Mouse (Mus musculus) embryonic facial prominence, embryonic 13.5 days (tissue): ENCODE measurements at regions not wholly inside any gene's neighbourhood (a gene's known extent, or its start where the extent isn't known, plus 50 kb on each side); places are given as distances from the start of the nearest gene placed in this dataset.
"Not testable (repeated sequence)": the region's sequence is repeated elsewhere in the genome, so short reads cannot be mapped to it uniquely, and the experiment has no call there.

Experiments used
- ATAC-seq: fragments of 200-750 bp; cut with Nextera tagmentation; 2 replicates; pipeline ENCODE4 v1.8.0; 2017; ENCODE audit warnings: low read depth; ENCODE audit not compliant: insufficient number of reproducible peaks, insufficient read depth, low FRiP score, low TSS enrichment
- H3K27ac ChIP-seq: fragments of 300-500 bp; sonication (generic); 2 replicates; pipeline ENCODE4 v1.5.1; 2015; ENCODE audit warnings: moderate library complexity, mild to moderate bottlenecking, inconsistent platforms
- H3K27me3 ChIP-seq: fragments of 300-500 bp; sonication (generic); 2 replicates; pipeline ENCODE4 v1.6.1; 2015; ENCODE audit warnings: mild to moderate bottlenecking, inconsistent platforms
- H3K36me3 ChIP-seq: fragments of 300-500 bp; sonication (generic); 2 replicates; pipeline ENCODE4 v1.6.1; 2015; ENCODE audit warnings: mild to moderate bottlenecking, inconsistent platforms
- H3K4me1 ChIP-seq: fragments of 300-500 bp; sonication (generic); 2 replicates; pipeline ENCODE4 v1.6.1; 2015; ENCODE audit warnings: inconsistent platforms
- H3K4me2 ChIP-seq: fragments of 300-500 bp; sonication (generic); 2 replicates; pipeline ENCODE4 v1.6.1; 2015; ENCODE audit warnings: moderate library complexity, mild to moderate bottlenecking, inconsistent platforms
- H3K4me3 ChIP-seq: fragments of 300-500 bp; sonication (generic); 2 replicates; pipeline ENCODE4 v1.5.1; 2015; ENCODE audit warnings: mild to moderate bottlenecking, inconsistent platforms
- H3K9ac ChIP-seq: fragments of 300-500 bp; sonication (generic); 2 replicates; pipeline ENCODE4 v1.6.1; 2015; ENCODE audit warnings: mild to moderate bottlenecking, inconsistent platforms
- H3K9me3 ChIP-seq: fragments of 300-500 bp; sonication (generic); 2 replicates; pipeline ENCODE4 v1.6.1; 2016; ENCODE audit warnings: inconsistent platforms
- WGBS: fragments of 180-500 bp; shearing (Covaris S2); methylation state at CpG from one replicate; pipeline ENCODE4 v1.1.7; 2015; ENCODE audit warnings: mixed read lengths; 5-methylcytosine and 5-hydroxymethylcytosine counted together

DNA sequence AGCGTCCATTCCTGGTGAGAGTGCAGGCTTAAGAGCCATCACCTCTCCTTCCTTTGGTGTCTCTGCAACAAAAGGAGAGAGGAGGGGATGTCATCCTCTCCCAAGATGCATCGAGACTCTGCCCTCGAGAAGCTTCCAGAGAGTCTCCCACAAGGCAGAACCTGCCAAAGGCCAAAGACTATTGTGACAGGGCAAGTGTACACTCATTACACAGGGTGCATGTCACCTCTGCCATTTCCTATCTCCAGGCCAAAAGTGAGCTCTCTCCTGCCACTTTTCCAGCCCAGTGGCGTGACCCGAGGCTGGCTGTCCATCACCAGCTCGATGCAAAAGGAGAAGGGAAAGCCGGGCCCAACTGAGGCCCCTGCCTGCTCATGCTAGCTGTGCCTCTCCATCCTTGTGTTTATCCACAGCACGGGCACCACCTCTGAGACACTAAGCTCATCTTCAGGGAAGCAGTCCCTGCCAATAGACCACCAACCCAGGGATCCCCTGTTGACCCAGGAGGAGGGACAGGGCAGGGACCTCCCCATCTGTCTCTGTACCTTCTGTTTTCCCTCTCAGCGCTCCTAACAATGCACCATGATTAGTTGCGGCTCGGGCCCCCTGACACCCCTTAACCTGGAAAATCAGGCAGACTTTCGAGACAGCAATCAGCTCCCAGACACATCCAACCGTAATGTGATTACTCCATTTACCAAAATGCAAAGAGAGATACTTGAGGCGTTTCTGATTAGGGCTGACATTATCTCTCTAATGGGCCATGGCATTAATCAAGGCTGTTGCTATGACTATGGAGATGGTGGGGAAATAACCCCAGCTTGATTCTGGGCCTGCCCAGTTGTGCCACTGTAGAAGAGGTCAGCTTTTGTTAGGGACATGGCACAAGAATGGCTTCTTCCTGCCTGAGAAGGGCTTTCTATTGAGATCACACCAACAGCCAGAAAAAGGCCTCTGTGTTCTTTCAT, 106.5 kb upstream of the Rad23b start:
- 67% methylated on average over 14 of the region's 14 CpGs for WGBS
- no peaks in the 10 kb centered on the region for H3K9me3 ChIP-seq
- H3K4me1 ChIP-seq = no peaks in the 10 kb centered on the region
- no peak overlapping the region for H3K9ac ChIP-seq
- H3K27me3 ChIP-seq = peaks cover 2% of the 10 kb centered on the region; the same call in 1 of the 2 replicates
- no peak for ATAC-seq
- H3K4me3 ChIP-seq = no peak overlapping the region
- H3K36me3 ChIP-seq = no peaks in the 10 kb centered on the region
- no peak overlapping the region for H3K4me2 ChIP-seq
- H3K27ac ChIP-seq = no peak overlapping the region

DNA sequence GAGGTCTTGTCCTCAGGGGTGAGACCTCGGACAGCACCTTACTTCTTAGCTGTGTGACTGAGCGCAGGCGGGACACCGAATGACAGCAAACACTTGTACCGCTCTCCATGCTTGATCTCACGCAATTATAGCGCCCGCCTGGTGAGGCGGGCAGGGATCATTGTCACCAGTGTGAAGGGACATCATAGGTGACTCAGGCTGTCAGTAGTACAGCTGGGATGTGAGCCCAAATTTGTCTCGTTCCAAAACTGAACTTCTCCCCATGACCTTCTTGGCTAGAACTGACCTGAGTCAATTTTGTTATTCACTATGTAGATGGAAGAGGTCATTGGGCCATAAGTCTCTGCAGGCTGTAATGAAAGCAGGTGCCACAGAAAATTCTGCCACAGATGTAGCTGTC, 104.1 kb upstream of the Rad23b start:
- Histone ChIP-seq H3K9me3 (no peaks in the 10 kb centered on the region), H3K4me3 (no peak overlapping the region), H3K4me1 (no peaks in the 10 kb centered on the region; the same call in 1 of the 2 replicates), H3K27ac (no peak overlapping the region), H3K27me3 (no peaks in the 10 kb centered on the region), H3K9ac (no peak overlapping the region), H3K4me2 (no peak overlapping the region), H3K36me3 (no peaks in the 10 kb centered on the region)
- WGBS = 80% methylated on average over 10 of the region's 10 CpGs
- no peak for ATAC-seq

DNA sequence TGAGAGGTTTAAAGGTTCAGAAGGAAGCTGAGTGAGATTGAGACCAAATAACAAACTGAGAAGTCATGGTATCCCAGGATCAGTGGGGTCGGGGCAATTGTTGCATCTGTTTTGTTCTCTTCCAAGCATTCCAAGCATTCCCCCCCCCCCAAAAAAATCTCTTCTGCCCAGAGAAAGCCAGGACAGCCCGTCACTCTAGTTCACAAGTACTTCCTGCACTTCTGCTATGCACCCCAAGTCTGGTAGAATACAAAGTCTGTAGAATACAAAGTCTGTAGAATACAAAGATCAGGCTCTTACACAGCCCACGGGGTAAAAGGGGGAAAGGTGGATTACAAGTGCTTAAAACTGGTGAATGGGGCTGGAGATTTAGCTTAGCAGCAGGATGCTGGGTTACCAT, 99.5 kb upstream of the Rad23b start:
- Histone ChIP-seq H3K4me2 (no peak overlapping the region), H3K9ac (no peak overlapping the region), H3K4me3 (no peak overlapping the region), H3K4me1 (no peaks in the 10 kb centered on the region; the same call in 1 of the 2 replicates), H3K27me3 (no peaks in the 10 kb centered on the region), H3K36me3 (no peaks in the 10 kb centered on the region), H3K27ac (no peak overlapping the region), H3K9me3 (no peaks in the 10 kb centered on the region)
- ATAC-seq = no peak
- 13% methylated on average over 3 of the region's 3 CpGs for WGBS

DNA sequence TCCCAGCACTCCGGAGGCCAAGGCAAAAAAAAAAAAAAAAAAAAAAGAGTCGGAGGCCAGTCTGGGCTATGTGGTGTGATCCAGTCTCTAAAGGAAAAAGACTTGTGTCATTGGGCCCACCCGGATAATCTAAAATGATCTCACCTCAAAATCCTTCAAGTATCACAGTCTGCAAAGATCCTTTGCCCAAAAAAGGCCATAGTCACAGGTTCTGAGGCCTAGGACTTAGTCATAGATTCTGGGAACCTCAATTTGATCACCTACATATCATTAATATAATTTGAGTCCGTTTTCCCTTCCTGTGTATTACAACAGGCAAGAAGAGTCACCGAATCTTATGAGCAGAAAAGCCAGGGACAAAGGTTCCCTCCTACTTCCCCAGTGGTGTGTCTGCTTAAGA, 98.3 kb upstream of the Rad23b start:
- H3K9ac ChIP-seq = no peak overlapping the region
- H3K36me3 ChIP-seq = no peaks in the 10 kb centered on the region
- H3K27ac ChIP-seq = no peak overlapping the region
- no peak overlapping the region for H3K4me2 ChIP-seq
- no peaks in the 10 kb centered on the region for H3K27me3 ChIP-seq
- 81% methylated on average over 5 of the region's 5 CpGs for WGBS
- no peak overlapping the region for H3K4me3 ChIP-seq
- no peaks in the 10 kb centered on the region; the same call in 1 of the 2 replicates for H3K4me1 ChIP-seq
- ATAC-seq = no peak
- H3K9me3 ChIP-seq = no peaks in the 10 kb centered on the region

DNA sequence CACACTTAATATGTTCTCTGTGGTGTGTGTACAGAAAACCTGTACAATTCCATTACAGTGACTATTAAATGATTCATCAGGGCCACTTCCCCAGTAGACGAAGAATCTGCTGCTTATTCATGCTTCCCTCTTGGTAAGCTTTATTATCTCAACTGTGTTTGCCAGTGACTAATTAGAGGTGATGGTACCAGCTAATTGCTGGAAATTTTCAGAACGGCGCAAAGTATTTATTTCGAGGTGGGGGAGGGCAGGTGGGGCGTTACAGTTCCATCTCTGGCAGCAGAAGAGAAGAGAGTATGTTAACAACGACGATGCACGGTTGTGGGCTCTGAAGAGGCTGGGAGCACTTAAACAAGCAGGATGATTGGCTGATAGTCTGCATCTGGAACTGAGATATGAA, 96.1 kb upstream of the Rad23b start:
- Histone ChIP-seq H3K27ac (no peak overlapping the region), H3K9me3 (no peaks in the 10 kb centered on the region), H3K36me3 (no peaks in the 10 kb centered on the region), H3K9ac (no peak overlapping the region), H3K4me1 (no peaks in the 10 kb centered on the region; the same call in 1 of the 2 replicates), H3K4me3 (no peak overlapping the region), H3K27me3 (no peaks in the 10 kb centered on the region), H3K4me2 (no peak overlapping the region)
- ATAC-seq = no peak
- 62% methylated on average over 8 of the region's 8 CpGs for WGBS

DNA sequence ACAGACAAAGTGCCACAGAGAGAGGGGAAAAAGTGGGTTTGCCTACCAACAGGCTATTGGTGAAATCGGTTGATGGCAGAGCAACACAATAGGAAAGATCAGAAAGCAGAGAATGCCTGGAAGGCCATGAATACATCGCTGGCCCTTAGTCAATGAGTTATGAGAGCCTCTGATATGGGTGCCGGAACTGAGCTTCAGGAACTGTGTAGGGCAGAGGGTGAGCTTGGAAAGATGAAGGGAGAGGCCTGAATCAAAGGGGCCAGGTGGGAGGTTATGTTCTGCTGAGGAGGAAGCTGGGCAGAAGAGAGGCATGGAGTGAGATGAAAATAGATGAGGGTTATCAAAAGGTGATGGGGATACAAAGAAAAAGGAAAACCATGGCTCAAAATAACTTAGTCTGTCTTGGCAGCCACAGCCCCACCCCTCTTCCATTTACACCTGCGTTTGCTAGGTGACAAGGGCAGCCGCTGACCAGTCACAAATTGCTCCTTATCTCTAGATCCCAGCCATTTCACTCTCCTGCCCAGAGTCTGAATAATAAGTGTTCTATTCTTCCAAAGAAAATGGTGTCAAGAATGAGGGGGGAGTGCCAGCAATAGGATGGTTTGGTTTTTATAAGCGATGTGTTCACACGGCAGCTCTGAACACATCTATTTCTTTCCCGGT, 77.7 kb upstream of the Rad23b start:
- ATAC-seq = no peak
- H3K27me3 ChIP-seq = no peaks in the 10 kb centered on the region
- no peak overlapping the region for H3K4me2 ChIP-seq
- H3K9ac ChIP-seq = no peak overlapping the region
- no peak overlapping the region for H3K4me3 ChIP-seq
- no peaks in the 10 kb centered on the region for H3K9me3 ChIP-seq
- 83% methylated on average over 8 of the region's 8 CpGs for WGBS
- H3K36me3 ChIP-seq = no peaks in the 10 kb centered on the region
- H3K27ac ChIP-seq = no peak overlapping the region
- no peaks in the 10 kb centered on the region for H3K4me1 ChIP-seq

DNA sequence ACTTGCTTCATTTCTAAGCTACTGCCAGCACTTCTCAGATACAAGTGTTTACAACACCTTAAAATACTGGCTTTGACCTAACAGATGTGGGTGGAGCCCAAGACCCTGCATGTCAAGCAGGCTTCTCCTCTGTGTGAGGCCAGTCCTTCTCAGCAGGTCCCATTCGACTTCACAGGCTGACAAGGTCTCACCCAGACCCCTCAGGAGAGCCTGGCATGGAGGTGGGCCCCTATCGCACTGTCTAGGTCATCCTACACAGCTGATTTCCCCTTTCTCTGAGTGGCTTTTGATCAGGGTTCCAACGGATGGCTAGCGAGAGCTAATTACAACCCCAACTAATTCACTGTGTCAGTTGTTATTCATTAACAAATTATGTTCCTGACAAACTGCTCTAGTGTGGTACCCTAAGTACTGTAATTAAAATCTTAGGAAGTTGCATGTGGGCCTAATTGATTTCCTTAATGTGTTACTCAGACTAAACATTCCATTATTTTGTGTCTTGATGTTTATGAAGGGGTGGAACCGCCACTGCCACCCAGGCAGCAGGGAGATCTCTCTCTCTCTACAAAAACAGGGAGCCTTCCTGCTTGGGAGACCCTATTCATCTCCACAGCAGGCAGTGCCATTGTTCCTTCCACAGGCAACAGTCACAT, 73.4 kb upstream of the Rad23b start:
- no peak for ATAC-seq
- WGBS = 20% methylated on average over 5 of the region's 5 CpGs
- H3K9ac ChIP-seq = no peak overlapping the region
- H3K9me3 ChIP-seq = no peaks in the 10 kb centered on the region
- H3K4me3 ChIP-seq = no peak overlapping the region
- no peak overlapping the region for H3K27ac ChIP-seq
- H3K36me3 ChIP-seq = no peaks in the 10 kb centered on the region
- no peak overlapping the region for H3K4me2 ChIP-seq
- H3K4me1 ChIP-seq = no peaks in the 10 kb centered on the region
- no peaks in the 10 kb centered on the region for H3K27me3 ChIP-seq

DNA sequence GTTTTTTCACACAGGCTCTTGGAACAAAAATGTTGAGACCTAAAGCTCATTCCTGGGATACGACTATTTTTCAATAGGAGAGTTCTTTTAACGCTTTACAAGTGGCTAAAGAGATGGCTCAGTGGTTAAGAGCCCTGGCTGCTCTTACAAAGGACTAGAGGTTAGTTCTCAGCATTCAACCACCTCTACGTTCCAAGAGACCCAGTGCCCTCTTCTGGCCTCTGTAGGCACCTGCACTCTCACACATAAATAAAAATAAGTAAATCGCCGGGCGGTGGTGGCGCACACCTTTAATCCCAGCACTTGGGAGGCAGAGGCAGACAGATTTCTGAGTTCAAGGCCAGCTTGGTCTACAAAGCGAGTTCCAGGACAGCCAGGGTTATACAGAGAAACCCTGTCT, 70.5 kb upstream of the Rad23b start:
- WGBS = 90% methylated on average over 8 of the region's 8 CpGs
- H3K27ac ChIP-seq, H3K4me2 ChIP-seq, H3K4me1 ChIP-seq, H3K9me3 ChIP-seq, H3K27me3 ChIP-seq, ATAC-seq, H3K4me3 ChIP-seq, H3K36me3 ChIP-seq, H3K9ac ChIP-seq: not testable (repeated sequence)

DNA sequence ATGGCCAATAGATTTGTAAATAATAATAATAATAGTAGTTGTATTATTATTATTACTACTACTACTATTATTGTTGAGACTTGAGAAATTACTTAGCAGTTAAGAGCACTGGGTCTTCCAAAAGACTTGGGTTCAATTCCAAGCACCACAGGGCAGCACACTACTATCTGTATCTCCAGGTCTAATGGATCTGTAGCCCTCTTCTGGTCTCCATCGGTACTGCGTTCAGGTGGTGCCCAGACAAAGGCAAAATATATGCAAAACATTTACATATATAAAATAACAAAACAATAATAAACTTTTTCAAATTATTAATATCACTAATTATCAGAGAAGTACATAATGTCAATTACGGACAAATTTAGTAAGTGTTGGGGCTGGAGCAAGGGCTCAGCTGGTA, 69.1 kb upstream of the Rad23b start:
- Histone ChIP-seq H3K9me3 (no peaks in the 10 kb centered on the region), H3K36me3 (no peaks in the 10 kb centered on the region), H3K9ac (no peak overlapping the region), H3K4me1 (no peaks in the 10 kb centered on the region), H3K27me3 (no peaks in the 10 kb centered on the region), H3K4me2 (no peak overlapping the region), H3K27ac (no peak overlapping the region), H3K4me3 (no peak overlapping the region)
- WGBS = 76% methylated on average over 3 of the region's 3 CpGs
- no peak for ATAC-seq

DNA sequence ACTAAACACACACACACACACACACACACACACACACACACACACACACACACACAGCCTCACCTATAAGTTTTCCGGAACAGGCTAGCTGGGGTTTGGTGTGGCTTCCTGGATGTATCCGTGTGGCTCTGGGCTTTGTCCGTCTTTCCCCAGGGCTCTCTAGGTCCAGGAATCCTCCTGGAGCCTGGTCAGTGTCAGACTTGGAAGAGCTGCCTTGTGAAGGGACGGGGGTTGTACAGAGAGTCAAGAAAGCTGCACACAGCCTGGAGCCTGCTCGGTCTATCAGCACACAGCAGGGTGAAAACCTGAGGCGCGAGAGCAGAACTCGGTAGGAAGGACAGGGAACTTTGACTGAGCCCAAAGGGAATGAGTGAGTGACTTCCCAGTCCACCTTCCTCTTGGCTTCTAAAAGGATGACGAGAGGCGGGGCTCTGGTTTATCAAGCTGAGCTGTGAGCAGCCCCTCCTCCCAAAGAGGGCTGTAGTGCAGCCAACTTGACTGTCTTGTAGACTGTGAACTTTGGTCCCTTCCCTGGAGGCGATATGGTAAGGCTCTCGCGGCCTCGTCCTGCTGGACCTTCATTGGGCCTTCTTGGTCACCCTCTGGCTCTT, 68.3 kb upstream of the Rad23b start:
- ATAC-seq = no peak
- Histone ChIP-seq H3K27me3 (no peaks in the 10 kb centered on the region), H3K9me3 (no peaks in the 10 kb centered on the region), H3K4me3 (no peak overlapping the region), H3K27ac (no peak overlapping the region), H3K36me3 (no peaks in the 10 kb centered on the region), H3K4me2 (no peak overlapping the region), H3K9ac (no peak overlapping the region), H3K4me1 (no peaks in the 10 kb centered on the region)
- WGBS = 74% methylated on average over 14 of the region's 14 CpGs

DNA sequence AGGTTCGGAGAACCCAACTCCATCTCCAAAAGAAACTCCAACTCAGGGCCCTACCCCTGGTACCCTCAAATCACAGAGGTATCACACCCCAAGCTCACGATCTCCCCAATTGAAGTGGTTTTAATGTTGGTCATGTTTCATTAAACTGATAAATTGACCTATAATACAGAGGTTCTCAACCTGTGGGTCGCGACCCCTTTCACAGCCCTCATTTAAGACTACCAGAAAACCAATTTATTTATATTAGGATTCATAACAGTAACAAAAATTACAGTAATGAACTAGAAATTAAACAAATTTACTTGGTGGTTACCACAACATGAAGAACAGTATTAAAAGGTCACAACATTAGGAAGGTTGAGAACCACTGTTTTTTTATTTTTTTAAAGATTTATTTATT, 67.4 kb upstream of the Rad23b start:
- no peak for ATAC-seq
- H3K4me1 ChIP-seq = no peaks in the 10 kb centered on the region
- H3K27me3 ChIP-seq = no peaks in the 10 kb centered on the region
- no peak overlapping the region for H3K4me3 ChIP-seq
- 88% methylated on average over 4 of the region's 4 CpGs for WGBS
- H3K27ac ChIP-seq = no peak overlapping the region
- H3K36me3 ChIP-seq = no peaks in the 10 kb centered on the region
- no peaks in the 10 kb centered on the region for H3K9me3 ChIP-seq
- H3K9ac ChIP-seq = no peak overlapping the region
- H3K4me2 ChIP-seq = no peak overlapping the region
